In genomic region chr17:17345374-17346183, GRCm38 (mm10) we compare ENCODE assay signal across 8 mouse cellular contexts. TPM values are rescaled to one million over a fixed set of nuclear protein-coding genes. Genes with fewer than 3 reads are reported as not detected.
A peak's percentile ranks its signal among the peaks of the same experiment; 100 is the strongest.
DNase-seq lines count a peak whose midpoint lies in the region; ATAC-seq and TF ChIP-seq lines count a peak whose summit lies in the region.
"Not testable (repeated sequence)": the region's sequence is repeated elsewhere in the genome, so short reads cannot be mapped to it uniquely, and the experiment has no call there.

No protein-coding gene starts in this region.

- peak; percentile 43 for ATAC-seq in embryonic facial prominence, embryonic 15.5 days (ENCODE audit: insufficient number of reproducible peaks, low FRiP score, low TSS enrichment, low read depth)
- ATAC-seq in granulocyte monocyte progenitor cell, adult 5-6 weeks (replicated peaks; ENCODE audit: poor library complexity, severe bottlenecking): peak; percentile 99
- peak; percentile 86 for ATAC-seq in hindbrain, embryonic 15.5 days (ENCODE audit: low FRiP score, low read depth)
- ATAC-seq in lung, embryonic 15.5 days (ENCODE audit: borderline replicate concordance, extremely low read depth, low FRiP score, low TSS enrichment): not testable (repeated sequence)
- ATAC-seq in midbrain, postnatal 0 days (ENCODE audit: low FRiP score): peak; percentile 73
- ATAC-seq in stomach, embryonic 14.5 days (ENCODE audit: insufficient number of reproducible peaks, insufficient read depth, low FRiP score, low read depth): peak; percentile 67; the same call in 1 of the 2 replicates

- H3K27me3 ChIP-seq in embryonic facial prominence, embryonic 15.5 days; hindbrain, embryonic 15.5 days; limb, embryonic 10.5 days (ENCODE audit: low read depth, poor library complexity, severe bottlenecking); lung, embryonic 15.5 days; midbrain, postnatal 0 days (ENCODE audit: insufficient read depth, low read length); stomach, embryonic 14.5 days (ENCODE audit: control insufficient read depth, insufficient read depth, low read length): not testable (repeated sequence)

- not testable (repeated sequence) for H3K4me1 ChIP-seq in embryonic facial prominence, embryonic 15.5 days; hindbrain, embryonic 15.5 days (replicated peaks); limb, embryonic 10.5 days; lung, embryonic 15.5 days; midbrain, postnatal 0 days (ENCODE audit: insufficient read depth, low read length); stomach, embryonic 14.5 days (ENCODE audit: control insufficient read depth, insufficient read depth, low read length)

- WGBS in embryonic facial prominence, embryonic 15.5 days: 3% methylated on average over 37 of the region's 40 CpGs
- 4% methylated on average over 34 of the region's 40 CpGs for WGBS in hindbrain, embryonic 15.5 days
- WGBS in limb, embryonic 10.5 days: 3% methylated on average over 34 of the region's 40 CpGs
- WGBS in lung, embryonic 15.5 days: 5% methylated on average over 34 of the region's 40 CpGs
- WGBS in midbrain, postnatal 0 days: 6% methylated on average over 26 of the region's 40 CpGs
- 5% methylated on average over 30 of the region's 40 CpGs for WGBS in stomach, embryonic 14.5 days

- not testable (repeated sequence) for H3K9me3 ChIP-seq in embryonic facial prominence, embryonic 15.5 days (replicated peaks); hindbrain, embryonic 15.5 days; limb, embryonic 10.5 days (replicated peaks); lung, embryonic 15.5 days; midbrain, postnatal 0 days (ENCODE audit: low read length); stomach, embryonic 14.5 days (ENCODE audit: control insufficient read depth, low read depth, low read length)

- not testable (repeated sequence) for H3K36me3 ChIP-seq in embryonic facial prominence, embryonic 15.5 days; hindbrain, embryonic 15.5 days; limb, embryonic 10.5 days; lung, embryonic 15.5 days; midbrain, postnatal 0 days (ENCODE audit: insufficient read depth, low read length); stomach, embryonic 14.5 days (ENCODE audit: control insufficient read depth, insufficient read depth, low read length)

- not testable (repeated sequence) for H3K27ac ChIP-seq in embryonic facial prominence, embryonic 15.5 days (replicated peaks); hindbrain, embryonic 15.5 days (replicated peaks); limb, embryonic 10.5 days; lung, embryonic 15.5 days; midbrain, postnatal 0 days (ENCODE audit: low read depth, low read length); stomach, embryonic 14.5 days (ENCODE audit: low read length)

- not testable (repeated sequence) for TF ChIP-seq CTCF in midbrain, postnatal 0 days (IDR thresholded peaks at IDR 0.05)

- peak; percentile 5 for DNase-seq in brain, adult 2 months (ENCODE audit: low read depth, low spot score)
- DNase-seq in limb, embryonic 10.5 days (ENCODE audit: low spot score): peak; percentile 31
- DNase-seq in midbrain, postnatal 0 days (ENCODE audit: low spot score): not testable (repeated sequence)

- H3K4me3 ChIP-seq in embryonic facial prominence, embryonic 15.5 days (replicated peaks): peak overlapping the region; percentile 32
- H3K4me3 ChIP-seq in hindbrain, embryonic 15.5 days: peak overlapping the region; percentile 35
- peak overlapping the region; percentile 42 for H3K4me3 ChIP-seq in limb, embryonic 10.5 days
- H3K4me3 ChIP-seq in lung, embryonic 15.5 days: peak overlapping the region; percentile 29
- peak overlapping the region; percentile 30 for H3K4me3 ChIP-seq in midbrain, postnatal 0 days (ENCODE audit: low read depth, low read length)
- H3K4me3 ChIP-seq in stomach, embryonic 14.5 days (ENCODE audit: low read depth, low read length): peak overlapping the region; percentile 12; the same call in 1 of the 2 replicates

- H3K4me2 ChIP-seq in embryonic facial prominence, embryonic 15.5 days (replicated peaks): peak overlapping the region; percentile 49
- H3K4me2 ChIP-seq in hindbrain, embryonic 15.5 days: peak overlapping the region; percentile 57
- peak overlapping the region; percentile 53 for H3K4me2 ChIP-seq in lung, embryonic 15.5 days
- H3K4me2 ChIP-seq in midbrain, postnatal 0 days (ENCODE audit: low read depth, low read length, poor library complexity, severe bottlenecking): peak overlapping the region; percentile 42
- peak overlapping the region; percentile 46 for H3K4me2 ChIP-seq in stomach, embryonic 14.5 days (replicated peaks; ENCODE audit: low read depth, low read length)

- H3K9ac ChIP-seq in embryonic facial prominence, embryonic 15.5 days; lung, embryonic 15.5 days; midbrain, postnatal 0 days (replicated peaks; ENCODE audit: low read length, poor library complexity, severe bottlenecking); stomach, embryonic 14.5 days (replicated peaks; ENCODE audit: low read depth, low read length): not testable (repeated sequence)
- H3K9ac ChIP-seq in hindbrain, embryonic 15.5 days: peak overlapping the region; percentile 33; the same call in 1 of the 2 replicates

RNA-seq across cellular contexts. Expression of gene Riok2, which starts 28.5 kb away (rescaled TPM):
- polyA plus RNA-seq in embryonic facial prominence, embryonic 15.5 days (2015; fragmentation: Nextera tagmentation; extraction: Ambion mirVana): 23.2 and 23.6 TPM in 2 replicates
- 39.3 and 39.8 TPM in 2 replicates for total RNA-seq in granulocyte monocyte progenitor cell, adult 5-6 weeks (2014; fragmentation: Nextera tagmentation)
- 35.0 and 54.0 TPM in 2 replicates for total RNA-seq in granulocyte monocyte progenitor cell, adult 5-6 weeks (2017)
- 20.6 and 22.1 TPM in 2 replicates for polyA plus RNA-seq in hindbrain, embryonic 15.5 days (2015; fragmentation: Nextera tagmentation; extraction: Ambion mirVana)
- 36.6 and 38.8 TPM in 2 replicates for polyA plus RNA-seq in limb, embryonic 10.5 days (2016; fragmentation: Nextera tagmentation; extraction: Ambion mirVana)
- polyA plus RNA-seq in lung, embryonic 15.5 days (2015; fragmentation: Nextera tagmentation; extraction: Ambion mirVana): 26.1 and 26.3 TPM in 2 replicates
- 28.6 and 33.6 TPM in 2 replicates for total RNA-seq in midbrain, postnatal 0 days (2014; rRNA removed)
- 11.2 and 12.7 TPM in 2 replicates for polyA plus RNA-seq in midbrain, postnatal 0 days (2015; fragmentation: Nextera tagmentation; extraction: Ambion mirVana)
- 29.0 and 31.3 TPM in 2 replicates for polyA plus RNA-seq in stomach, embryonic 14.5 days (2014; fragmentation: Nextera tagmentation; extraction: Ambion mirVana)

RNA-seq across cellular contexts. Expression of gene Lix1, which starts 56.9 kb away (rescaled TPM):
- polyA plus RNA-seq in embryonic facial prominence, embryonic 15.5 days (2015; fragmentation: Nextera tagmentation; extraction: Ambion mirVana): 17.9 and 20.9 TPM in 2 replicates
- total RNA-seq in granulocyte monocyte progenitor cell, adult 5-6 weeks (2014; fragmentation: Nextera tagmentation): not detected in 2 replicates
- total RNA-seq in granulocyte monocyte progenitor cell, adult 5-6 weeks (2017): not detected in 2 replicates
- polyA plus RNA-seq in hindbrain, embryonic 15.5 days (2015; fragmentation: Nextera tagmentation; extraction: Ambion mirVana): 10.2 and 12.4 TPM in 2 replicates
- 216 and 262 TPM in 2 replicates for polyA plus RNA-seq in limb, embryonic 10.5 days (2016; fragmentation: Nextera tagmentation; extraction: Ambion mirVana)
- 0.52 and 1.1 TPM in 2 replicates for polyA plus RNA-seq in lung, embryonic 15.5 days (2015; fragmentation: Nextera tagmentation; extraction: Ambion mirVana)
- 11.4 and 11.9 TPM in 2 replicates for total RNA-seq in midbrain, postnatal 0 days (2014; rRNA removed)
- polyA plus RNA-seq in midbrain, postnatal 0 days (2015; fragmentation: Nextera tagmentation; extraction: Ambion mirVana): 10.9 and 12.9 TPM in 2 replicates
- polyA plus RNA-seq in stomach, embryonic 14.5 days (2014; fragmentation: Nextera tagmentation; extraction: Ambion mirVana): 6.4 and 7.9 TPM in 2 replicates
